Mouse (Mus musculus) liver, adult 2 months (tissue): ENCODE measurements around the gene Slc7a5. TPM values are rescaled to one million over a fixed set of nuclear protein-coding genes. Genes with fewer than 3 reads are reported as not detected.

Source experiments
- DNase-seq: peaks from one replicate; pipeline ENCODE4 v3.0.0-alpha.2; 2011; ENCODE audit warnings: low read depth, low spot score; ENCODE audit errors: extremely low read depth
- H3K27ac ChIP-seq: fragments of 200-500 bp; replicated peaks from 2 replicates; pipeline ENCODE4 v1.5.1; 2012; ENCODE audit warnings: low read depth, mild to moderate bottlenecking, control low read depth, inconsistent platforms, low read length; ENCODE audit not compliant: insufficient read depth
- H3K27me3 ChIP-seq: fragments of 200-500 bp; 2 replicates; pipeline ENCODE4 v1.6.1; 2012; ENCODE audit warnings: mild to moderate bottlenecking, moderate library complexity, low read length, inconsistent platforms; ENCODE audit not compliant: control insufficient read depth, insufficient read depth
- H3K36me3 ChIP-seq: fragments of 200-500 bp; 2 replicates; pipeline ENCODE4 v1.6.1; 2012; ENCODE audit warnings: low read length, inconsistent platforms; ENCODE audit not compliant: control insufficient read depth, insufficient read depth
- H3K4me1 ChIP-seq: fragments of 200-500 bp; 2 replicates; pipeline ENCODE4 v1.6.1; 2011; ENCODE audit warnings: low read length; ENCODE audit not compliant: control insufficient read depth, insufficient read depth
- H3K4me3 ChIP-seq: fragments of 200-500 bp; 2 replicates; pipeline ENCODE4 v1.5.1; 2011; ENCODE audit warnings: low read depth, mild to moderate bottlenecking, control low read depth, low read length, moderate library complexity; ENCODE audit not compliant: insufficient read depth
- H3K79me2 ChIP-seq: fragments of 200-500 bp; 2 replicates; pipeline ENCODE4 v1.6.1; 2012; ENCODE audit warnings: inconsistent platforms, mild to moderate bottlenecking, low read length, moderate library complexity; ENCODE audit not compliant: control insufficient read depth, insufficient read depth
- H3K9ac ChIP-seq: fragments of 200-500 bp; 2 replicates; pipeline ENCODE4 v1.6.1; 2012; ENCODE audit warnings: low read depth, mild to moderate bottlenecking, control low read depth, inconsistent platforms, low read length
- CTCF ChIP-seq: fragments of 200-500 bp; IDR thresholded peaks from 2 replicates; pipeline ENCODE4 v1.5.1; 2011; ENCODE audit warnings: low read depth, low read length, control low read depth
- POLR2A ChIP-seq: fragments of 200-500 bp; IDR thresholded peaks from 2 replicates; pipeline ENCODE4 v1.6.1; 2011; ENCODE audit warnings: low read length, control low read depth; ENCODE audit not compliant: insufficient read depth; ENCODE audit errors: extremely low read depth
- WGBS: fragments of 180-500 bp; shearing (Covaris S2); methylation state at CpG from one replicate; pipeline ENCODE4 v1.1.7; 2018; 5-methylcytosine and 5-hydroxymethylcytosine counted together
- polyA plus RNA-seq: library from polyadenylated mRNA; depleted of rRNA; stranded (reverse); fragments of >200 nt; gene quantifications from 2 replicates; pipeline ENCODE4 v1.2.3, GENCODE M21; 2012
- total RNA-seq: library from RNA; depleted of rRNA; stranded (reverse); fragments of >200 nt; gene quantifications from 2 replicates; pipeline ENCODE4 v1.2.3, GENCODE M21; 2014

Gene Slc7a5
- total and polyA plus RNA-seq, 2 experiments = 1.1 to 4.5 TPM

DNA sequence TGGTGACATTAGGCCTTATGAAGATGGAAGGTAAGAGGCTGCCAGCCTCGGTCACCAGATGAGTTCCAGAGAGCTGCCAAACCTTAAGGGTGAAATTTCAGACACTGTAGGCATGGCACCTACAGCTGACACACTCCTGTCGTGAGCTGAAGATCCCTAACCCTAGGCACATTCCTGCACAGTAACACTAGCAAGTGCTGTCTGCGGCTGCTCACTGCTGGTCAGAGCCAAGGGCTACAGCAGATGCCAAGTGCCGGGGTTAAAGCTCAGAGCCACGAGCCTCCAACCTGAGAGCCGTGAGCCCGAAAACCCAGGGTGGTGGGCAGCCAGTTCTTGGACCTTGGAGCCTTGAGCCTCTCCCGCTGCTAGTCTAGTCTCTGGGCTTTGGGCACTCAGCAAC lies 36.2 kb upstream of the Slc7a5 start:
- Histone ChIP-seq H3K27me3 (no peaks in the 10 kb centered on the region), H3K36me3 (peaks cover 14% of the 10 kb centered on the region), H3K4me1 (peaks cover 24% of the 10 kb centered on the region), H3K4me3 (peak overlapping the region; percentile 91), H3K79me2 (peaks cover 17% of the 10 kb centered on the region), H3K27ac (peak overlapping the region; percentile 97), H3K9ac (peak overlapping the region; percentile 90)
- TF ChIP-seq CTCF (no peak), POLR2A (no peak)
- 37% methylated on average over 8 of the region's 8 CpGs for WGBS
- DNase-seq = peak; percentile 85

DNA sequence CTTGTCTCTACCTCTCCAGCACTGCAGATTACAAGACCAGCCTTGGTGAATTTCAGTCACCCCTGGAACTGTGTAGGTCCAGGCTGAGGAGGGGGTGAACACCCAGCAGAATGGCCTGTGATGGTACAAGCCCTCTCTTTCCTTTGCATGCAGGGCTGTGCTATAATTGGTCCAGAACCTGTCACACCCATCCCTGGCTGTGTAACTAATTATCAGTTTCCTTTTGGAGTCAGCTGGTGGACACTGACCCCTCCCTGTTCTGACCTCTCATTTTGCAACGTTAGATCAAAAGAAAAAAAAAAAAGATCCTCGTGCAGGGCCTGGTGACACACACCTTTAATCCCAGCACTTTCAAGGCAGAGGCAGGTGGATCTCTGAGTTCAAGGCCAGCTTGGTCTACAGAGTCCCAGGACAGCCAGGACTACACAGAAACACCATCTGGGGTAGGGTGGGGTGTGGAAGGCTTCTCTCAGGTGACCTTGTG lies 35.6 kb upstream of the Slc7a5 start:
- H3K27me3 ChIP-seq = no peaks in the 10 kb centered on the region
- H3K36me3 ChIP-seq = peaks cover 20% of the 10 kb centered on the region
- H3K4me1 ChIP-seq = peaks cover 18% of the 10 kb centered on the region
- WGBS = 0% methylated on average over 2 of the region's 2 CpGs
- peak; percentile 93 for DNase-seq
- no peak for TF ChIP-seq CTCF
- TF ChIP-seq POLR2A = no peak
- H3K9ac ChIP-seq = peak overlapping the region; percentile 90
- H3K27ac ChIP-seq = peak overlapping the region; percentile 97
- H3K79me2 ChIP-seq = peaks cover 17% of the 10 kb centered on the region
- H3K4me3 ChIP-seq = peak overlapping the region; percentile 91

DNA sequence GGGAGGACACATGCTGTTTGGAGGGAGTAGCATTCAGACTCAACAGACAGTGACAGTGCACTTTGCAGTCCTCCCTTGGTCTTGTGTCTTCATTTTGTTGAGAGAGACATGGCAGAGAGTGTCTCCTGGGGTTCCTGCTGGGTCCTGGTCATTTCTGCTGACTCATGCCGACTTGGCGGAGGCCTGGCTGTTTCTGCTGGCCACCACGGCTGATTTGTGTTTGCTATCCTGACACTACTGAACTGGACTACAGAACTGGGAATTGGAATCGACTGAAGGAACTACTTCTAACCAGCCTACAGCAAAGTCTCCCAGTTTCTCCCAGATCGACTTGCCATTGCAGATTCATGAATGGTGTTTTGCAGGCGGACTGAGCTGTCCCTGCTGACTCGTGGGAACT lies 31.2 kb upstream of the Slc7a5 start:
- peaks cover 17% of the 10 kb centered on the region for H3K79me2 ChIP-seq
- H3K4me1 ChIP-seq = peaks cover 18% of the 10 kb centered on the region
- DNase-seq = peak; percentile 70
- TF ChIP-seq CTCF (no peak), POLR2A (no peak)
- WGBS = 50% methylated on average over 7 of the region's 7 CpGs
- no peak overlapping the region for H3K4me3 ChIP-seq
- H3K27ac ChIP-seq = peak overlapping the region; percentile 29
- no peaks in the 10 kb centered on the region for H3K27me3 ChIP-seq
- H3K36me3 ChIP-seq = peaks cover 37% of the 10 kb centered on the region
- H3K9ac ChIP-seq = no peak overlapping the region

DNA sequence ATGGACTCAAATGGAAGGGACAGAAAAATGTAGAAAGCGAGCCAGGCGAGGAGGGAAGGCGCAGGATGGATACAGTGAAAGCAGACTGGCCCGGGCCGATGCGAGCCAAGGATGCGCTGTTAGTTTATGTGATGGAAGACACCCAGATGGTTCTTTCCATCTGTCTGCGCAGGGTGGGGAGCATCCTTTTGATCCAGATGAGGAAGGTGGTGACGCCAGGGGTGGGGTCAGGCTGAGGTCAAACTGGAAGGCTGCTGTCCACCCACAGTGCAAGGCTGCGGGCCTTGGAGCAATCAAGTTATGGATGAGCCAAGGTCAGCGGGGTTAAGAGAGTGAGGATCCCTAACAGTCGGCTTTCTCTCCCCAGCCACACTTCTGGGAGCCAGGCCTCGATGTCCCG lies 28.9 kb upstream of the Slc7a5 start:
- TF ChIP-seq CTCF (no peak), POLR2A (no peak)
- Histone ChIP-seq H3K27ac (no peak overlapping the region), H3K9ac (no peak overlapping the region), H3K4me1 (peaks cover 28% of the 10 kb centered on the region), H3K36me3 (peaks cover 40% of the 10 kb centered on the region), H3K4me3 (no peak overlapping the region), H3K27me3 (no peaks in the 10 kb centered on the region), H3K79me2 (peaks cover 6% of the 10 kb centered on the region; the same call in 1 of the 2 replicates)
- WGBS = 86% methylated on average over 14 of the region's 14 CpGs
- no peak for DNase-seq

DNA sequence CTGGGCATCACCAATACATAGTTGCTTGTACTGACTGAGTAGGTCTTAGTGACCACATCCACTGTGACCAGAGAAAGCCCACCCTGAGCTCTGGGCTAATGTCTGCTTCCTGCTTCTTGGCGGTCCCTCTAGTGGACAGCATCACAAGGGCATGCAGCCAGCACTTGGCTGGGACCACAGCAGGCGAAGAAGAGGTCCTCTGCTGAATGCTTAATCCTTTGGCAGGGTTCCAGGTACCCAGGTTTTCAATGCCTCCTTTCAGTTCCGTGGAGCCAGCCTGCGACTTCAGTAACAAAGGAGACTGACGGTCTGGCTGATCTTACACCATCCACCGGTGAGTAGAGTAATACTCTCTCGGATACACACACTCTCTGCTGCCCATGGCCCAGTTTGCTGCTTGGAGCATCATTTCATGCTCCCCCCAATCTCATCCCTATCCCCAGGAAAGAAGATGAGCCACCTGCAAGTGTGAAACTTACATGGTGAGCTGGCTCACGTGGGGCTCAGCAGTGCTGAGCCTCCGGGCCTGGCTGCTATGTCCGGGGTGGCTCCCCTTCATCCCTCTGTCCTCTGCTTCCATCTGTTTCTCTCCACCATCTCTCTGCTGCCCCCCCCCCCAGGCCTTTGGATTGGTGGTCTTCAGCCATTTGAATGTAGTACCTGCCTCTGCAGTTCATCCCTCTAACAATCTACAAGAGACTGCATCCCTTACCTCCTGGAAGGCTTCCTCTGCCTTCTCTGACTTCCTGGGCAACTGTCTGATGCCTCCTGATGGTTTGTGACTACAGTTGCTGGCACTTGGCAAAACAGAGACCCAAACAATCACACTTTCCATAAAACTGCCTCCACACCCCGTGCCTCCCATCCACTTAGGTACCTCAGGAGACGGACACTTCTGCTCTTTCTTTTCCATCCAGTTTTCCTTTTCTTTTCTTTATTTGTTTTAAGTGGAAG lies 28.1 kb upstream of the Slc7a5 start:
- Histone ChIP-seq H3K79me2 (no peaks in the 10 kb centered on the region), H3K36me3 (peaks cover 37% of the 10 kb centered on the region), H3K27ac (no peak overlapping the region), H3K27me3 (no peaks in the 10 kb centered on the region), H3K9ac (no peak overlapping the region), H3K4me1 (peaks cover 28% of the 10 kb centered on the region), H3K4me3 (no peak overlapping the region)
- WGBS = 70% methylated on average over 12 of the region's 12 CpGs
- no peak for DNase-seq
- TF ChIP-seq POLR2A = no peak
- TF ChIP-seq CTCF = peak; percentile 52

DNA sequence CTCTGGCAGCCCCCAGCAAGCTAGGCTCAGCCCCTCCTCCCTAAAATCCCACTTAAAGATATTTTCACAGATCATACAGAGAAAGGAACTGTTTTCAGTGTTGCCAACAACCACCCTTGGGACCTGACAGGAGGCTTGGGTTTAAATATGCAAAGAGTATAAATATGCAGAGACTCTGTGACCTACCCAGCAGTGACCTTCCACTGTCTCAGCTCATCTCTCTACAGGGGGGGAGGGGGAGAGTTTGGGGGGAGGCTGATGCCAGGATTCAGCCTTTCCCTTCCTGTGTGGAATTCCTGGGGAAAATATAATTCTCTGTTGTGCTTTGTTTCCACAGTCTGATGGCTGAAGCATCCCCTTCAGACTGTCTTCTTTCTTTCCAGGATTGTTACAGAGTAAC lies 27.4 kb upstream of the Slc7a5 start:
- no peaks in the 10 kb centered on the region for H3K27me3 ChIP-seq
- no peaks in the 10 kb centered on the region for H3K79me2 ChIP-seq
- H3K4me1 ChIP-seq = peaks cover 32% of the 10 kb centered on the region
- H3K36me3 ChIP-seq = peaks cover 36% of the 10 kb centered on the region
- H3K9ac ChIP-seq = no peak overlapping the region
- H3K4me3 ChIP-seq = no peak overlapping the region
- TF ChIP-seq CTCF = no peak
- no peak for TF ChIP-seq POLR2A
- DNase-seq = no peak
- no peak overlapping the region for H3K27ac ChIP-seq
